Comparison of ENCODE assay signal across 8 mouse cellular contexts in the genomic region with DNA sequence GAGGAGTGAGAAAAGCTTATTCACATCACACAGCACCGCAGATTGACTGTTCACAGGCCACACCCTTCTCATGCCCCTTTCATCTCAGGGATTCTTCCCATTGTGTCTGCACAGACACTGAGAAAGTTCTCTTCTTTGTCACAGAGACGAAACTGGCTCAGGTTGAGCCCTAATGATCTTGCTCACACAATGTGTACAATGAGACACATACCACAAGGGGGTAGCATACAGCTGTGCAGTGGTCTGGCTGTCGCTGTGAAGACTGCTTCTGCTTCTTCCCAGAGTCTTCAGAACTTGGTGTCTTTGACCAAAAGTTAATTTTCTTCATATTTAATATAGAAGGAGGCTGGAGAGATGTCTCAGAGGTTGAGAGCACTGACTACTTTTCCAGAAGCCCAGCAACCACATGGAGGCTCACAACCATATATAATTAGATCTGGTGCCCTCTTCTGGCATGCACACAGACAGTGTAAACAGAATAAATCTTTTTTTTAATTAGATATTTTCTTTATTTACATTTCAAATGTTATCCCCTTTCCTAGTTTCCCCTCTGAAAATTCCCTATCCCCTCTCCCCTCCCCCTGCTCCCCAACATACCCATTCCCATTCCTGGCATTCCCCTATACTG. TPM values are rescaled to one million over a fixed set of nuclear protein-coding genes. Genes with fewer than 3 reads are reported as not detected.
DNase-seq lines count a peak whose midpoint lies in the region; ATAC-seq and TF ChIP-seq lines count a peak whose summit lies in the region.

No protein-coding gene starts in this region.

- peak; percentile 10 for DNase-seq in forebrain, postnatal 0 days
- no peak for DNase-seq in forebrain, embryonic 10.5 days (ENCODE audit: extremely low spot score, low spot score)
- peak; percentile 66 to 74 for DNase-seq in B cell, adult 2 months
- DNase-seq in hindbrain, postnatal 0 days (ENCODE audit: low spot score) = peak; percentile 52
- peak; percentile 51 for DNase-seq in lung, postnatal 36 days
- DNase-seq in thymus, postnatal 14 days = peak; percentile 33
- no peak for DNase-seq in cerebellum, adult 9-11 months

- H3K36me3 ChIP-seq in forebrain, postnatal 0 days (ENCODE audit: insufficient read depth) = no peaks in the 10 kb centered on the region
- no peaks in the 10 kb centered on the region for H3K36me3 ChIP-seq in forebrain, embryonic 10.5 days (replicated peaks)
- no peaks in the 10 kb centered on the region for H3K36me3 ChIP-seq in hindbrain, postnatal 0 days (ENCODE audit: insufficient read depth, low read length)

- no peak overlapping the region for H3K4me2 ChIP-seq in forebrain, postnatal 0 days (ENCODE audit: low read depth)
- no peak overlapping the region for H3K4me2 ChIP-seq in hindbrain, postnatal 0 days (ENCODE audit: low read depth, low read length)

- H3K4me1 ChIP-seq in forebrain, postnatal 0 days (ENCODE audit: insufficient read depth) = no peaks in the 10 kb centered on the region
- no peaks in the 10 kb centered on the region for H3K4me1 ChIP-seq in forebrain, embryonic 10.5 days
- no peaks in the 10 kb centered on the region for H3K4me1 ChIP-seq in bone marrow, adult 2 months (ENCODE audit: control insufficient read depth, insufficient read depth, low read length)
- H3K4me1 ChIP-seq in hindbrain, postnatal 0 days (ENCODE audit: insufficient read depth, low read length) = no peaks in the 10 kb centered on the region

- H3K9me3 ChIP-seq in forebrain, postnatal 0 days (ENCODE audit: low read length) = no peaks in the 10 kb centered on the region
- H3K9me3 ChIP-seq in forebrain, embryonic 10.5 days = no peaks in the 10 kb centered on the region; the same call in 1 of the 2 replicates
- H3K9me3 ChIP-seq in hindbrain, postnatal 0 days (ENCODE audit: low read length) = no peaks in the 10 kb centered on the region

- no peak overlapping the region for H3K27ac ChIP-seq in forebrain, postnatal 0 days (ENCODE audit: low read depth, low read length)
- no peak overlapping the region for H3K27ac ChIP-seq in forebrain, embryonic 10.5 days
- no peak overlapping the region for H3K27ac ChIP-seq in bone marrow, adult 2 months (ENCODE audit: control insufficient read depth, insufficient read depth, low read depth, low read length, poor library complexity)
- H3K27ac ChIP-seq in hindbrain, postnatal 0 days = no peak overlapping the region

- no peak; the same call in 1 of the 2 replicates for ATAC-seq in forebrain, postnatal 0 days
- ATAC-seq in hindbrain, postnatal 0 days = no peak

- 16% methylated on average over 3 of the region's 3 CpGs for WGBS in forebrain, postnatal 0 days
- WGBS in forebrain, embryonic 10.5 days = 29% methylated on average over 3 of the region's 3 CpGs
- WGBS in bone marrow, adult 2 months = 34% methylated on average over 3 of the region's 3 CpGs
- WGBS in hindbrain, postnatal 0 days = 28% methylated on average over 3 of the region's 3 CpGs

- H3K27me3 ChIP-seq in forebrain, postnatal 0 days (ENCODE audit: insufficient read depth, low read length) = no peaks in the 10 kb centered on the region
- H3K27me3 ChIP-seq in forebrain, embryonic 10.5 days (ENCODE audit: poor library complexity, severe bottlenecking) = no peaks in the 10 kb centered on the region
- no peaks in the 10 kb centered on the region for H3K27me3 ChIP-seq in hindbrain, postnatal 0 days (ENCODE audit: insufficient read depth, low read length)

- no peak overlapping the region for H3K4me3 ChIP-seq in forebrain, postnatal 0 days (ENCODE audit: low read depth, low read length)
- H3K4me3 ChIP-seq in forebrain, embryonic 10.5 days = no peak overlapping the region
- H3K4me3 ChIP-seq in bone marrow, adult 2 months (replicated peaks; ENCODE audit: control insufficient read depth, low read depth, low read length) = no peak overlapping the region
- no peak overlapping the region for H3K4me3 ChIP-seq in hindbrain, postnatal 0 days (ENCODE audit: low read length)

- TF ChIP-seq POLR2A in bone marrow, adult 2 months (IDR thresholded peaks at IDR 0.05; ENCODE audit: borderline replicate concordance, control insufficient read depth, low read depth, low read length) = no peak

- TF ChIP-seq CTCF in forebrain, postnatal 0 days (IDR thresholded peaks at IDR 0.05; ENCODE audit: low read depth) = peak; percentile 59
- TF ChIP-seq CTCF in bone marrow, adult 2 months (IDR thresholded peaks at IDR 0.05; ENCODE audit: control insufficient read depth, insufficient read depth, low read length) = peak; percentile 75
- peak; percentile 62 for TF ChIP-seq CTCF in hindbrain, postnatal 0 days (IDR thresholded peaks at IDR 0.05; ENCODE audit: low read depth)

- no peak overlapping the region for H3K9ac ChIP-seq in forebrain, postnatal 0 days
- no peak overlapping the region for H3K9ac ChIP-seq in hindbrain, postnatal 0 days (replicated peaks; ENCODE audit: low read length)

RNA-seq across cellular contexts. Expression of a gene that starts 36.1 kb away (rescaled TPM):
- total RNA-seq in forebrain, postnatal 0 days (2014; rRNA removed) = 2.0 and 3.2 TPM in 2 replicates
- 1.3 and 2.2 TPM in 2 replicates for polyA plus RNA-seq in forebrain, postnatal 0 days (2015; fragmentation: Nextera tagmentation; extraction: Ambion mirVana)
- polyA plus RNA-seq in forebrain, embryonic 10.5 days (2016; fragmentation: Nextera tagmentation; extraction: Ambion mirVana) = 0.26 and 0.51 TPM in 2 replicates
- polyA plus RNA-seq in bone marrow, adult 2 months (2011; ENCODE audit: insufficient read depth, insufficient read length, low replicate concordance, missing spikeins) = 4.8 and 8.8 TPM in 2 replicates
- 6.2 and 8.6 TPM in 2 replicates for total RNA-seq in hindbrain, postnatal 0 days (2014; rRNA removed)
- polyA plus RNA-seq in hindbrain, postnatal 0 days (2015; fragmentation: Nextera tagmentation; extraction: Ambion mirVana) = 3.4 and 4.0 TPM in 2 replicates

Comparison
In these comparisons a context has a peak if more than half of its experiments do, and no peak if none do; other contexts are left out.
1. DNase-seq: peak in forebrain, postnatal 0 days (single experiment), B cell, adult 2 months (2 of 2), hindbrain, postnatal 0 days (single experiment), lung, postnatal 36 days (single experiment) and thymus, postnatal 14 days (single experiment); none in forebrain, embryonic 10.5 days (single experiment) and cerebellum, adult 9-11 months (single experiment).
2. Peak in every context shown above with its lines, with median percentiles within 50 percentile points of each other: CTCF ChIP-seq.